Mouse (Mus musculus): ENCODE data around the gene Cdiptos.

- TF ChIP-seq CTCF (conservative IDR thresholded peaks at IDR 0.05 in 1 of 2, IDR thresholded peaks at IDR 0.05 in 1 of 2; ENCODE audit: low read depth in 2 of 2, low read length in 2 of 2) (no peak), PAX5 (IDR thresholded peaks at IDR 0.05; ENCODE audit: low read length) (no peak)
Measured at GRCm38 (mm10) chr7:127022528-127023271, 46.8 kb upstream of the Cdiptos start.
